Mouse (Mus musculus): ENCODE data around the gene Nrarp. TPM values are rescaled to one million over a fixed set of nuclear protein-coding genes. Genes with fewer than 3 reads are reported as not detected.

Nrarp gene
- polyA plus RNA-seq, 1 experiment from 2014 or later: 15.0 TPM

DNA sequence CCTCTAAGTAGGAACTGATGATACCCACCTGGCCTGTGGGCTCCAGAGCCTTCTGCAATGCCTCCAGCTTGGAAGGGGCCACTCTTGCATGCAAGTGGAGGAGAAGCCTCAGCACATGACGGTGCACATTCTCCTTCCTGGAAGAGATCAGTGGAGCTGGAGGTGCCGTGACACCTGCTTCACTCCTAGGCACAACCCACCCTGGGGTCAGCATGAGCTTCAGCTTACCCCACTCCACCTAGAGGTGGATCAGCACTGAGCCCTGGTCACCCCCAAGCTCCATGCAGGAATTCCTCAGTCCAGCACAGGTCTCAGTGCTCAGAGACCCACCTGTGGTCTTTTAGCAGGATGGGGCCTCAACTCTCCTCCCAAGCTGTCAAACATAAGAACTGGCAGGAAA is 20.1 kb downstream of the Nrarp start:
- peaks cover 13% of the 10 kb centered on the region for H3K4me1 ChIP-seq
- no peak overlapping the region for H3K27ac ChIP-seq
- H3K27me3 ChIP-seq: peaks cover 25% of the 10 kb centered on the region
- peaks cover 75% of the 10 kb centered on the region for H3K36me3 ChIP-seq
- WGBS: 85% methylated on average over 2 of the region's 2 CpGs
- no peak overlapping the region for H3K4me3 ChIP-seq
- no peak for ATAC-seq (ENCODE audit: insufficient number of reproducible peaks, insufficient read depth, low FRiP score, low TSS enrichment, low read depth)
- H3K9ac ChIP-seq: no peak overlapping the region
- H3K4me2 ChIP-seq: no peak overlapping the region
- H3K9me3 ChIP-seq: no peaks in the 10 kb centered on the region

DNA sequence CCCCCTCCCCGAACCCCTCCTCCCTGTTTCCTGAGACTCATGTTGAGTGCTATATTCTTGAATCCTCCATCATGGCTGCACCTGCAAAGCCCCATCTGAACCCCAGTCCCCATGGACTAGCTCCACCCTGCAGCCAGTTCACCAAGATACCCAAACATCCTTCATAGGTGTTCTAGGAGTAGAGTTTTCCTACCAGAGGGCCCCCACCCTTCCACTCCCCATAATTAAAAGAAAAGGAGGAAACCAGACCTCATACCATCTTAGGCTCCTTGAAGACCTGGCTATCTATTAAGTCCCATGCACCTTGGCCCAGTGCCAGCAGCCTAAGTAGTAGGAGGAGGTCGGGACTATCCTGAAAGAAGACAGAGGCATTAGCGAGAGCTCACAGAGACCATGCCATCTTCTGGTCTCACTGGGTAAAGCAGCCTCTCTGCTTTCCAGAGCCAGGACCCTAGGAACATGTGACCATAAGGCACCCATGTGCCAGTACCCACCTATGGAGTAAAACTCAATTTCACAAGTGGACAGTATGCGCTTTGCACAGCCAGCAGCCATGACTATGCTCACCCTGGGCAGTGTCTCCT is 23.2 kb downstream of the Nrarp start:
- Histone ChIP-seq H3K9ac (no peak overlapping the region), H3K4me1 (0 out of 2 replicates have a peak, but pooled peaks cover under 1% of the 10 kb centered on the region), H3K27ac (no peak overlapping the region), H3K36me3 (peaks cover 97% of the 10 kb centered on the region), H3K4me3 (no peak overlapping the region), H3K27me3 (no peaks in the 10 kb centered on the region), H3K4me2 (no peak overlapping the region), H3K9me3 (no peaks in the 10 kb centered on the region)
- ATAC-seq (ENCODE audit: insufficient number of reproducible peaks, insufficient read depth, low FRiP score, low TSS enrichment, low read depth): no peak
- WGBS: 66% methylated on average over 4 of the region's 4 CpGs

DNA sequence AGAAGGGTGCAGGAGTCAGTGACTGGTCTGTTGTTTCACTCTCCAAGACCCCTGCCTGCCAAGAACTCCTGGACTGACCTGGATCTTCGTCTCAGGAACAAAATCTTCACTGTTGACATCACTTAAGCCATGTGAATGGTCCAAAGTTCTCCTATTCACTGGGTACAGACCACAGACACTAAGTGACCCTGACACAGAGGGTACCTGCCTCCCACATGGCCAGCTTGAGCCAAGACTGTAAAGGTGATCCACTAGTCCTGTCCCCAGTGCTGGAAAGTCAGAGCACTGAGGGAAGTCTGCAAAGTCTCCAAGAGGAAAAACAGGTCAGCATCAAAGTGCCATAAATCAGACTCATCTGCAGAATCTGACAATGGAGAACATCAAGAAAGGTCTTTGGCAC is 27.0 kb downstream of the Nrarp start:
- no peak overlapping the region for H3K4me3 ChIP-seq
- H3K9me3 ChIP-seq: no peaks in the 10 kb centered on the region
- no peak overlapping the region for H3K9ac ChIP-seq
- no peaks in the 10 kb centered on the region for H3K27me3 ChIP-seq
- no peak overlapping the region for H3K4me2 ChIP-seq
- H3K4me1 ChIP-seq: peaks cover 20% of the 10 kb centered on the region
- peaks cover 64% of the 10 kb centered on the region for H3K36me3 ChIP-seq
- no peak for ATAC-seq (ENCODE audit: insufficient number of reproducible peaks, insufficient read depth, low FRiP score, low TSS enrichment, low read depth)
- H3K27ac ChIP-seq: no peak overlapping the region
- 83% methylated on average over 1 of the region's 1 CpGs for WGBS

DNA sequence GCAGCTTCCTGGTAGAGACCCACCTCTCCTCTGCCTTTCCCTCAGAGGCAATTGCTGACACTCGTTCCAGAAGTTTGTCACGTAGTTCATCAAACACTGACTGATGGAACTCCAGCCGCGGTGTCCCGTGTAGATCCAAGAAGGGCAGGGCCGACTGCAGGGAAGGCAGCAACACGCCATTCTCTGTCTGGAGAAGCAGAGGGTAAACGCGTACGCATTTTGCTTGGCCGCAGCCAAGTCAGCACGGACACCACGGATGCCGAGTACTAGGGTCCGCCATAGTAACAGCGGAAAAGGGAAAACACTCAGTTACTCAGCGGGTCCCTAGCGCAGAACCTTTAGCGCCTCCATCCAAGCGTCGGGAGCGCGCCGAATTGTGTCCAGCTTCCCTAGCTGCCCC is 30.1 kb downstream of the Nrarp start:
- H3K27ac ChIP-seq: peak overlapping the region; percentile 91
- 0 out of 2 replicates have a peak, but pooled peaks have one; percentile 6 for ATAC-seq (ENCODE audit: insufficient number of reproducible peaks, insufficient read depth, low FRiP score, low TSS enrichment, low read depth)
- H3K36me3 ChIP-seq: peaks cover 33% of the 10 kb centered on the region
- under 1% methylated on average over 24 of the region's 24 CpGs for whole genome bisulfite sequencing
- H3K9ac ChIP-seq: peak overlapping the region; percentile 94
- H3K4me2 ChIP-seq: peak overlapping the region; percentile 83
- no peaks in the 10 kb centered on the region; the same call in 1 of the 2 replicates for H3K27me3 ChIP-seq
- H3K4me3 ChIP-seq: peak overlapping the region; percentile 87
- no peaks in the 10 kb centered on the region for H3K9me3 ChIP-seq
- H3K4me1 ChIP-seq: peaks cover 20% of the 10 kb centered on the region

DNA sequence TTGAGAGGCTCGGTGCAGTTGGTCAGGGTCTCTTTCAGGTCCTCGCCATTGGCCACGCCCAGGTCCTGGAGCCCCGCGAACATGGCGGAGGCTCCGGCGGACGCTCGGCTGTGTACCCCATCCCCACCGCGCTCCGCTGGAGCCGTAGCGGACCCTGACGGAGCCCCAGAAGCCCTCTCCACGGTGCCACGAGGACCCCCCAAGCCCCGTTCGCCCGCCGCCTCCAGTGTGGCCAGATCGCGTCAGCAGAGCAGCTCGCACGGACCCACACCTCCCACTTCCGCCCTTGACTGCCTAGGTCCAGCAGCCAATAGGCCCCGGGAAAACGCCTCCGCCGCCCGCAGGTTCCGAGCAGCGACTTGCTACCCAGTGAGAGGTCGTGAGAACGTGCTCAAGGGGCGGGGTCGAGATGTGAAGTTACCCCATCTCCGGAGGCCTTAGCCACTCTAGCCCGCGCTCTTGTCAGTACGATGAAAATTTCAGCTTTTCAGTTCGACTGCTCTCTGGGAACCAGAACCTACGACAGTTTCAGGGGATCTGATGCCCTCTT is 30.6 kb downstream of the Nrarp start, which contains the start of gene Nelfb:
Nelfb (minus strand) TSS at position 369 of the 550 bp plus-strand sequence.
- H3K36me3 ChIP-seq: peaks cover 28% of the 10 kb centered on the region
- H3K4me3 ChIP-seq: peak within 1 kb of the TSS; percentile 87
- H3K27ac ChIP-seq: peak within 1 kb of the TSS; percentile 91
- H3K9me3 ChIP-seq: no peaks in the 10 kb centered on the region
- peaks cover 20% of the 10 kb centered on the region for H3K4me1 ChIP-seq
- under 1% methylated on average over 40 of the region's 44 CpGs for WGBS
- H3K27me3 ChIP-seq: no peaks in the 10 kb centered on the region; the same call in 1 of the 2 replicates
- H3K9ac ChIP-seq: peak within 1 kb of the TSS; percentile 94
- H3K4me2 ChIP-seq: peak within 1 kb of the TSS; percentile 83
- peak; percentile 86 for ATAC-seq (ENCODE audit: insufficient number of reproducible peaks, insufficient read depth, low FRiP score, low TSS enrichment, low read depth)

DNA sequence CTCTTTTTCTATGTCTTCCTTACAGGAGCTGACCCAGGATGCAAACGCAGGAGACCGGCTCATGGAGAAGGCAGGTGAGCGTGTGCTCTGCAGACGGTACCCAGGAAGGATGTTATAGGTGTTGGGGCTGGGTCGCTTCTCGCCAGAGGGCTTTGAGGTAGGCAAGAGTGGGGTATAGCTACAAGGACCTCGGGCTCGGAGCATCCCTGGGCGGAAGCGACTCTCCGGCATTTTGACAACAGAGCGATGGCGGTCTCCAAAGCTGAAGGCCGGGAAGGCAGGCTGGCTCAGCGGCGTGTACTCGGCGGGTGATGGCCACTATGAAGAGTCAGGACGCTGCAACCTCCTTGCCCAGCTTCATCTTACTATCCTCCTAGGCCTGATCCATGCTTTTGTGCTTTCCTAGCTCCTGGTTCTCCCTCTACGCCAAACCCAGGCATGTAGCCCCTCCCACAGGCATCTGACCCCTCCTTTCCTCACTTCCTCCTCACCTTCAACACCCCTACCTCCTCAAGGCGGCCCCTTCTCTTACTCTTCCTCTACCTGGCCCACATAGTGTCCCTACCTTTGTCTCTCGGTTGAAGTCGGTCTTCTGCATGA is 32.8 kb downstream of the Nrarp start:
- peaks cover 7% of the 10 kb centered on the region for H3K36me3 ChIP-seq
- peaks cover 20% of the 10 kb centered on the region for H3K4me1 ChIP-seq
- ATAC-seq (ENCODE audit: insufficient number of reproducible peaks, insufficient read depth, low FRiP score, low TSS enrichment, low read depth): no peak
- no peak overlapping the region for H3K9ac ChIP-seq
- H3K4me3 ChIP-seq: no peak overlapping the region
- H3K27me3 ChIP-seq: no peaks in the 10 kb centered on the region; the same call in 1 of the 2 replicates
- 67% methylated on average over 23 of the region's 23 CpGs for WGBS
- H3K27ac ChIP-seq: no peak overlapping the region
- H3K4me2 ChIP-seq: no peak overlapping the region
- no peaks in the 10 kb centered on the region for H3K9me3 ChIP-seq

DNA sequence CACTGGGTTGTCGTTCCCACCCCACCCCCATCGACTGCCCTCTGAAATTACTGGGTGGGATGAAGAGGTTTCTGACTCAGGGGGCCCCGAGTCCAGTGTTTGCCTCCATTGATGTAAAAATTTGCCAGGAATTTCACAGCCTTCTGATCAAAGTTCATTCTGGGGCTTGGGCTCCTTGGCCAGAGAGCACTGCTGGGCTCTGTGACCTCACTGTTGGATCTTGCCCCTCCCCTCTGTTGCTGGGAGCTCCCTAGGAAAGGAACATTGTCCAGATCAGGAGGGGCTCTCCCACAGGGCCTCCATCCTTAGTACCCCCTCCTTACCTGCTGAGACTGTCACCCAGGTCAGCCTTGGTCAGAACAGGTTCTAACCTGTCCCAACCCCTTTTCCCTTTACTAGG is 33.9 kb downstream of the Nrarp start, which contains the start of gene Stpg3:
Stpg3 (minus strand) TSS at position 194 of the 400 bp plus-strand sequence.
- Histone ChIP-seq H3K9ac (no peak within 1 kb of the TSS), H3K27me3 (no peaks in the 10 kb centered on the region; the same call in 1 of the 2 replicates), H3K4me2 (no peak within 1 kb of the TSS), H3K36me3 (no peaks in the 10 kb centered on the region), H3K4me1 (peaks cover 14% of the 10 kb centered on the region), H3K27ac (no peak within 1 kb of the TSS), H3K9me3 (no peaks in the 10 kb centered on the region), H3K4me3 (no peak within 1 kb of the TSS)
- WGBS: 70% methylated on average over 3 of the region's 3 CpGs
- ATAC-seq (ENCODE audit: insufficient number of reproducible peaks, insufficient read depth, low FRiP score, low TSS enrichment, low read depth): no peak

DNA sequence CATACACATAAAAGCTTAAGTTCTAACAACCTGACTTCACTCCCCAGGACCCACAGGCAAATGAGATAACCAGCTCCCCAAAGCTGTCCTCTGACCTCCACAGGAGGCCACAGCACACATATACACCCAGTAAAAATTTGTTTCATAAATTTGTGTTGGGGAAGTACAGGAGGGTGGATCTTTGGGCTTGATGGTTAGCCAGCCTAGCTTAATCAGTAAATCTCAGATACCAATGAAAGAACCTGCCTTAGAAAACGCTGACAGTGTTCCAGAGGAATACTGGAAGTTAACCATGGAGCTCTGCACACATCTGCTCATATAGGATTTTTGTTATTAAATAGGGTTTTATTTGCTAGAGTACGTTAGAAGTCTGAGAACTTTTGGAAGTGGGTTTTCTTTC is 37.1 kb downstream of the Nrarp start:
- no peak overlapping the region for H3K4me3 ChIP-seq
- H3K4me1 ChIP-seq: no peaks in the 10 kb centered on the region
- H3K27me3 ChIP-seq: no peaks in the 10 kb centered on the region; the same call in 1 of the 2 replicates
- 54% methylated on average over 2 of the region's 2 CpGs for WGBS
- H3K9me3 ChIP-seq: no peaks in the 10 kb centered on the region
- no peak for ATAC-seq (ENCODE audit: insufficient number of reproducible peaks, insufficient read depth, low FRiP score, low TSS enrichment, low read depth)
- H3K4me2 ChIP-seq: no peak overlapping the region
- H3K36me3 ChIP-seq: peaks cover 9% of the 10 kb centered on the region
- H3K27ac ChIP-seq: no peak overlapping the region
- no peak overlapping the region for H3K9ac ChIP-seq

DNA sequence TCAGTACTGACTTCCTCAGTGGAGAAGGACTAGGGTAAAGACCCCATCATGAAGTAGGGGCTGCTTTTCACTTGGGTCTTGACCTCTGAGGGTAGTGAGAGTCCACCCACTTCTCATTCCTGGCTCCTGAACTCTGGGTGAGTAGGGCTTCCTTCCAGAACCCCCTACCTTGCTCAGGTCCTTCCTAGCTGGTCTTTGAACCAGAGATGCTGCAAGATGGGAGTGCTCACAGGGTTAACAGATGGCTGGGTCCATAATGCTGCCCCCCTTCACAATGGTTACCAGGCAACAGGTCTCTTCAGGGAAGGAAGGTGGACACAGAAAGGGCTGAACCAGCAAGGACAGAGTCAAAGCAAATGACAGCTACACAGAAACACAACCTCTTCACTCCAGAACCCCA is 37.9 kb downstream of the Nrarp start, which contains the start of gene Fam166a:
Fam166a (plus strand) TSS at position 301 of the 400 bp plus-strand sequence.
- H3K9me3 ChIP-seq: no peaks in the 10 kb centered on the region
- H3K27ac ChIP-seq: no peak within 1 kb of the TSS
- H3K36me3 ChIP-seq: peaks cover 9% of the 10 kb centered on the region
- ATAC-seq (ENCODE audit: insufficient number of reproducible peaks, insufficient read depth, low FRiP score, low TSS enrichment, low read depth): no peak
- H3K9ac ChIP-seq: no peak within 1 kb of the TSS
- H3K4me3 ChIP-seq: no peak within 1 kb of the TSS
- H3K4me1 ChIP-seq: peaks cover 4% of the 10 kb centered on the region
- H3K4me2 ChIP-seq: no peak within 1 kb of the TSS
- no peaks in the 10 kb centered on the region; the same call in 1 of the 2 replicates for H3K27me3 ChIP-seq

DNA sequence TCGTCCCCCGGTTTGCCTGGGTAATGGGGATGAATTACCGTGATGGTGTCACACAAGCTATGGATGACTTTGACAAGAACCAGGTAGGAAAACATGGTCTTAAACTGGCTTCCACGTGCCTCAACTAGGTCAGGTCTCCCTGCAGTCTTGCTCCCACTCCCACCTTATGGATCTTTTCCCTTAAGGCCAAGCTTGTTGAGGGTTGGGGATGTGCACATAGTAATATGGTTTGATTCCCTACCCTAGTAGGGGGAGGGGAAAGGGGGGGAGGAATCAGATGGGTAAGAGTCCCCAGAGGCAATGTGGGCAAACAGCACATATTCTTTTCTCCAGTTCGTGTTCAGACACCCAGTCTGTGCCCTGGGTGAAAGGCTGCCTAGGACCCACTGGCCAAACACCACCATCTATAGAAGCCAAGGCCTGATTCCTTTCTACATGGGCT is 40.8 kb downstream of the Nrarp start:
- H3K27ac ChIP-seq: no peak overlapping the region
- H3K9ac ChIP-seq: no peak overlapping the region
- H3K4me2 ChIP-seq: no peak overlapping the region
- H3K9me3 ChIP-seq: no peaks in the 10 kb centered on the region
- H3K4me1 ChIP-seq: peaks cover 14% of the 10 kb centered on the region
- ATAC-seq (ENCODE audit: insufficient number of reproducible peaks, insufficient read depth, low FRiP score, low TSS enrichment, low read depth): no peak
- peaks cover 9% of the 10 kb centered on the region for H3K36me3 ChIP-seq
- no peaks in the 10 kb centered on the region for H3K27me3 ChIP-seq
- 71% methylated on average over 5 of the region's 5 CpGs for WGBS
- H3K4me3 ChIP-seq: no peak overlapping the region

DNA sequence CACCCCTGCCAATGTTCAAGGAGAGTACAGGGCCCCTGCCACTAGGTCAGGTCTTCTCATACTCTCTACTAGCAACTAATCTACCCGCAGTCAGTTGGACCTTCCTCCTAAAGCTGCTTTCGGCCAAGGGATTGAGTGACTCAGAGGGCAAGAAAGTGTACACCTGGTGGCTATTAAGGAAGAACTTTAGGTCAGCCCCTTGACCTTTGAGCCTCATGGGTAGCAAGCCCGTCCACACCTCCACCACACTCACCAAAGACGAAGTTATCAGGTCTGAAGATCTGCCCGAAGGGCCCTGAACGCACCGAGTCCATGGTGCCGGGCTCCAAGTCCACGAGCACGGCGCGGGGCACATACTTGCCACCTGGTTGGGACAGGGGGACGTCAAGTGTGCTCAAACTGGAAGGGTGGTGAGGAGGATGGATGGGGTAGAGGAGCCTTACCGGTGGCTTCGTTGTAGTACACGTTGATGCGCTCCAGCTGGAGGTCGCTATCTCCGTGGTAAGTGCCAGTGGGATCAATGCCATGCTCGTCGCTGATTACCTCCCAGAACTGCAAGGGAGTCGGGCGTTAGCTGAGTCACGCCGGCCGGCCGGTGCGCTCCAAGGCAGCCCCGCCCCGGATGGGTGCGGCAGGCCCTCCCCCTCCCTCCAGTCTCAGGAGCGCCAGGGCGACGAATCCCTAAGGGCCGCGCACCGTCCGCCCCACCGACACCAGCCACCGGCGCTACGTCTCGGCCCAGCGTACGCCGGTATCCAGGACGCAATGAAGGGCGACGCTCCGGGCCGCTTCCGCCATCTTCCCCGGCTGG is 43.3 kb downstream of the Nrarp start:
- Histone ChIP-seq H3K9me3 (no peaks in the 10 kb centered on the region), H3K4me3 (peak overlapping the region; percentile 88), H3K4me1 (peaks cover 24% of the 10 kb centered on the region), H3K9ac (peak overlapping the region; percentile 87), H3K27me3 (no peaks in the 10 kb centered on the region), H3K36me3 (peaks cover 9% of the 10 kb centered on the region), H3K4me2 (peak overlapping the region; percentile 97), H3K27ac (peak overlapping the region; percentile 91)
- under 1% methylated on average over 46 of the region's 53 CpGs for WGBS
- ATAC-seq (ENCODE audit: insufficient number of reproducible peaks, insufficient read depth, low FRiP score, low TSS enrichment, low read depth): peak; percentile 5; the same call in 1 of the 2 replicates

Data from embryonic facial prominence, embryonic 13.5 days (tissue).